Mouse (Mus musculus): ENCODE data around the gene Cyb5r3.
"Not testable (repeated sequence)": the region's sequence is repeated elsewhere in the genome, so short reads cannot be mapped to it uniquely, and the experiment has no call there.

Gene Cyb5r3

DNA sequence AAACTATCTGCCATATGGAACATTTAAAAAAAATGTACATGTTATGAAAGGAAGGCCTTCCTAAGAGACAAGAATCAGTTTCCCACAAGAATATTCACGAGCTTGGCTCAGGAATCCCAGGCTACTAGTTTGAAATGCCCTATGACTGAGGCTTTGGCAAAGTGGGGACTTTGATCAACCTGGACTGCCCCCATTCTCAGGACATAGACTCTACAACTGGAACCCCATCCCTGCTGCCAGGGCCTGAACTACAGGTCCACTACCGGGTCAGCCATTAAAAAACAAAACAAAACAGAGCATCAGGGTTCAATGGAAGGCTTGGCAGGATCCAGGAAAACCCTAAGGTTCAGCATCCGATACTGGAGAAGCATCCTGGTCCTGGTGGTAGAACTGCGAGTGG lies 21.7 kb downstream of the Cyb5r3 start:
- DNase-seq (ENCODE audit: low spot score in 2 of 2) = no peak

DNA sequence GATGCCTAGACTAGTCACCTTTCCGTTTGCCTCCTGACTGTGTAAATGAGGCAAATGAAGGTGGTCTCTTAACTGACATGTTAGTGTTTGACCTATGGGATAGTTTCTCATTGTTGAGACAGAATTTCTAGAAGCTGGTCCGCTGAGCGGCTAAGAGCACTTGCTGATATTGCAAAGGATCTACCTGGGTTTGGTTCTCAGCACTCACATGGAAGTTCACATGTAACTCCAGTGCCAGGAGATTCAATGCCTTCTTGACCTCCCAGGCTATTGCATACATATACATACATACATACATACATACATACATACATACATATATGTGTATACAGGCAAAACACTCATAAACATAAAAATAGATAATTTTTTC lies 22.3 kb downstream of the Cyb5r3 start:
- DNase-seq (ENCODE audit: low spot score in 2 of 2) = no peak

DNA sequence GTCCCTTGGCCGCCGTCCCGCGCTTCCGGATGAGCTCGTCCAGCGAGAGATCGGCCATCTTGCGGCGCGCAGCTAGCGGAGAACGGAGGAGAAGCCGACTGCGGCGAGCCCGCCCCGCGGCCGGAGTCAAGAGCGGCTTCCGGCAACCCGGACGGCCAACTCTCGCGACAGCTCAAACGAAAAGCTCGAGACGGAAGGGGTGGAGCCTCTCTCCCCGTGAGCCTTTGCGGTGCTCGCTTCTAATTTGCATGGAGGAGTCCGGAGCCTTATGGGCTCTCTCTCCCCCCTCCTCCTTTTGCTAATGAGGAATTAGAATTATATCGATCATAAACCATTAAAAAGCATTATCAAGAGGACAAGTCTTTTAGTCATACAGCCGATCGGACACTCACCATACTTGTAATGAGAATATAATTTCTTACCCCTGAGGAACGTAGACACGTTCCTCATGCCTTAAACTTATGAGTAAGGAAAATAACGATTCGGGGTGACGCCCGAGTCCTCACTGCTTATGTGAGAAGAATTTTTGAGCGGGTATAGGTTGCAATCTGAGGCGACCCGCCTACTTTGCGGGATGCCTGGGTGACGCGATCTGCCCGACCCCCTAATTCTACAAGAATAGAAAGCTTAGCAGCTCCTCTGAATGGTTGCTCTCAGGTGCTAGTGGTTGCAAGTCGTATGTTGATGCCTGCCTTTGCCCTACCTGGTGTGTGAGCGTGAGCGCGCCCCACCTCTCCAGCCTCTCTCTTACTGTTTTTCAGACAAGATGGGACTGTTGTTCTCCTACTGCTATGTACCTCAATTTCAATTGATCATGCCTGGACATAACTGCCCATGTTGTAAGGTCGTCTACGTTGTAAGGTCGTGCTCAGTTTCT lies 23.0 kb downstream of the Cyb5r3 start, which contains the start of gene Poldip3:
TSS of gene Poldip3 (minus strand) at position 189 of the 877 bp plus-strand sequence.
- DNase-seq (ENCODE audit: low spot score in 2 of 2) = peak; percentile 99

DNA sequence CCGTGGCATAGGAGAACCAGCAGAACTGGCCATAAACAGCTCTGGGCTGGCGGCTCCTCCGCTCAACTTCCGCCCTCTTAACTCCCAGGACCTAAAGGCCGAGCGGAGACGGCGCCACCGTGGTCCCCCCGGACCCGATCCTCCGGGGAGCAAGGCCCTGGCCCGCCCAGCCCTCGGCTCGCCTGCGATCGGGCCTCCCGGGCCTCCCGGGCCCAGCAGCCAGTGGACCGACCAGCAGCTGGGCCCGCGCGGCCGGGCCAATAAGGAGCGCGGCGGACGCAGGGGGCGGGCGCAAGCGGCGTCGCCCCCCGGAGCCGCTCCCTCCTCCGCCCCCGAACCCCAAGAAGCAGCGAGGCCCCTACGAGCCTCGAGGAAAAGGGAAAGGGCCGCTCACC lies 23.6 kb downstream of the Cyb5r3 start:
- no peak for DNase-seq (ENCODE audit: low spot score in 2 of 2)

DNA sequence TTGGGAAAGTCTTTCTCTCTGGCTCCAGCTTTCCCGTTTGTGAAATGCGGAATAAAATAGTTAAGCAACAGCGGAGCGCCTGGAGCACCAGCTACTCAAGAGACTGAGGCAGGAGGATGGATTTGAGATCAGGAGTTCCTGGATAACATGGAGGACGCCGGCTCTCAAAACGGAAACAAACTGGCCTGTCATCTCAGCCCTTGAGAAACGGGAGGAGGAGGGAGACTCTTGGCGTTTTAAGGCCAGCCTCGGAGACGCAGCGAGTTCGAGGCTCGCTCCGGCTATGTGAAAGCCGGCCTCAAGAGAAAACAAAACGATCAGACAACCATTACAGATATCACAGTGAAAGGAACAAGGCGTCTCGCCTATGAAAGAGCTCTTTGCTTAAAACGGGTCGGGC lies 24.0 kb downstream of the Cyb5r3 start:
- no peak for DNase-seq (ENCODE audit: low spot score in 2 of 2)

DNA sequence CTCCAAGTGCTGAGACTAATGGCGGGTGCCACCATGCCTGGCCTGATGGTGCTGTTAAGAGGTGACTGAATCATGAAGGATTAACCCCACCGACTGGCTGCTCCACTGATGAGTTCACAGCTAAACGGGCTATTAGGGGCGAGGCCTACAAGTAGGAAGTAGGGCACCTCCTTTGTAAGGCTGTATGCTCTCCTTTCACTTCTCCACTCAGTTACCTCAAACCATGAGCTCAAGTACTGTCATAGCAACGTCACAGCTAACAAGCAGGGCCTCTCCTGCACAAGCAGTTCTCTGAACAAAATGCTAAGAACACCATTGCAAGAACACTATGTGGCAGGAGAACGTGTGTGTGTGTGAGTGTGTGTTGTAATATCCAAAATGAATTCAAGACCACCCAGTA lies 26.9 kb downstream of the Cyb5r3 start:
- no peak for DNase-seq (ENCODE audit: low spot score in 2 of 2)

DNA sequence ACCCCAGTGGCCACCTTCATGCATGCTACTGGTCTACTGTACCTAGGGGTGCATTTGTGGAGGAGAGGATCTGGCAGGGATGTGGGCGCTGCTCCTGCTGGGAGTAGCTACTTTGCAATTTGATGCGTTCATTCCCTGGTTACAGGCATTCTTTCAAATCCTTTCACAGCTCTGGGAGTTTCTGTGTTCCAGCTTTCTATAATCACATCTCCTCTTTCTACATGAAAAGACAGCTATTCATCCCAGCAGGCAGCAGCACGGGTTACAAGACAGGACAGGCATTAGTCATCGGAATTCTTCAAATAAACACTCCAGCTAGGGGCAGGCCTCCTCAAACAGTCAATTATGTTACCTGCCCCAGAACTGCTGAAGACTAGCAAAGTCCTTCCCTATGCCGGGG lies 29.5 kb downstream of the Cyb5r3 start:
- DNase-seq (ENCODE audit: low spot score in 2 of 2) = no peak

DNA sequence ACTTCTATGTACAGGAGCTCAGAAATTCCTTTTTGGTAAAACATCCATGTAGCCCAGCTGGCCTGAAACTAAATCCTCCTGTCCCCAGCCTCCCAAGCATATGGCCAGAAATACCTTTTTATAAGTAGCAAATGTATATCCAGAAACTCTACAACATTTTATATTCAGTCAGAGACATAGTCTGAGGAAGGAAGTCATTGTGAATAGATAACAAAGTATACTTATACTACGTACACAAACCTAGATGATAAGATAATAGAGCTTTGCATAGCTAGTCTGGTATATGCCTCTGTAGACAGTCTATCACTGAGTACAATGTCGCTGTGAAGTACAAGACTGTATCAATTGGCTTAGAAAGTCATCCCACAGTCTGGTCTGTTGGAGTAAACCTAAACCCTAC lies 36.7 kb downstream of the Cyb5r3 start:
- no peak for DNase-seq (ENCODE audit: low spot score in 2 of 2)

DNA sequence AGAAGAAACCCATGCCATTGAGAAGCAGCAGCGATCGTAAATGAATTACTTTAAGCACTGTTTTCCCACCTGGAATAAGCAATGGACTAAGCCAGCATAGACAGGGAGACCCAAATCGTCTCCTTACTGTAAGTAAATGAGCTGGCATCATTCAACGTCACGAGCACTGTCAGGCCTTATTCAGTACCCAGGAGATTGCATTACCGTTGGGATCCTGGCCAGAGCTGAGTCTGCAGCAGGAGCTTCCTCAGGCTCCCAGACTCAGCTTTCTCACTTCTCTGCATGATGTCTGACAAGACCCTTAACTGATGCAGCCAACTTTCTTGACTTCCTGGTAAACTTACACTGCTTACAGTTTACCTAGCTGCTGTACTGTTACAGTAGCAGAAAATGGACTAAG lies 37.7 kb downstream of the Cyb5r3 start:
- DNase-seq (ENCODE audit: low spot score in 2 of 2) = no peak

DNA sequence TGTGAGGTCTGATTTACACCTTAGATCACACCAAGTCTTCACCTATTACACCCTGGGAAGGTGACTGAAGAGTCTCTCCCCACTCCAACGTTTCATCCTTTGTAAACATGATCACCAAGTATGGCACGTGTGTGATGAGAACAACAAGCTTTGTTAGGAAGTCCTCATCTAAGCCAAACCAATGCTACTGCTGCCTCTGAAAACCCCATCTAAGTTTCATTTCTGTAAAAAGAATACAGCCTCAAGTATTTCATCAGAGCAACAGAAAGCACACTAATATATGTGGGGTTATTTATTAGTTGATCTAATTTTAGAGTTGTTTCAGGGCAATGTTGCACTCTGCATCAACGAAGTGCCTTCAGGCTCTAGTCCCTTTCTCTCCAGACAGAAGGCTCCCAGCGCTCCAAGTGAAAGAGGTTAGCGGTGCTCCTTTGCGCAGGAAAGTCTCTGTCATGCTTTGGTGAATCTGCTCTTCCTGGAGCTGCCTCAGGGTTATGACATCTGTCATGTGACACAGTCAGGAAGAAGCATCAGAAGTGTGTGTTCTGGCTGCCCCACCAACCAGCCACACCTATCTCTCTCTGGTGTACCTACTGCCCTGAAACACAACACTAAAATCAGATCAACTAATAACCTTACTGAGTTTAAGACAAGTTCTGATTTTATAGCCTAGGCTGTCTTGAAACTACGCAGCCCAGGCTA lies 42.7 kb downstream of the Cyb5r3 start:
- no peak for DNase-seq (ENCODE audit: low spot score in 2 of 2)

DNA sequence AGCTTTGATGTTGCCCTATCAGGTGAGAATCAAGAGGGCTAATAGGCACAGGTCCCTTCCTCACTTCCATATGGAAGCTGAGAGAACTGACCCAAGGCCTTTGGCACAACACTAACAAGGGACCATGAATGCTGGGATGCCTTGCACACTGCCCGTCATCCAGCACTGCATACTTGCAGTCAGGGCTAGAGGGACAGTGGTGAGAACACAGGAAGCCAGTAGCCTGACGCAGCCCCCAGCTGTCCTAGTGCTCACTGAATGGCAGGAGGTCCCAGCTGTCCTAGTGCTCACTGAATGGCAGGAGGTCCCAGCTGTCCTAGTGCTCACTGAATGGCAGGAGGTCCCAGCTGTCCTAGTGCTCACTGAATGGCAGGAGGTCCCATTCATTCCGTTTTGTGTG lies 45.4 kb downstream of the Cyb5r3 start:
- DNase-seq (ENCODE audit: low spot score in 2 of 2) = not testable (repeated sequence)

DNA sequence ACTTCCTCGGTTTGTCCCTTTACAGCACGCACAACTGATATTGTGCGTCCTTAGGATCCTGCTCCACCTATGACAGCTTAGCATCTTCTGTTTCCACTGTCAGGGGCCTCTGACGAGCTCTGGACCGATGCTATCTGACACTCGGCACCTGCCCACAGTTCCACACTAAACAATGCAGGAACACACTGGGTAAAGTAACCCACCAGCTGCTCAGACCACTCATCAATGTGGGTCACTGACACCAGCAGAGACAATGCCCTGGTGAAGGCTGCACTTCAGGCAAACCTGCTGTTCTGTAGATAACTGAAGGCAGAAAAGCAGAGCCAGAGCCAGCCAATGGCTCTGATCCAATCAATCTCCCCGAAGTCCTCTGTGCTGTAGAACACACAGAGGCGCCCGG lies 45.8 kb downstream of the Cyb5r3 start:
- no peak for DNase-seq (ENCODE audit: low spot score in 2 of 2)

DNA sequence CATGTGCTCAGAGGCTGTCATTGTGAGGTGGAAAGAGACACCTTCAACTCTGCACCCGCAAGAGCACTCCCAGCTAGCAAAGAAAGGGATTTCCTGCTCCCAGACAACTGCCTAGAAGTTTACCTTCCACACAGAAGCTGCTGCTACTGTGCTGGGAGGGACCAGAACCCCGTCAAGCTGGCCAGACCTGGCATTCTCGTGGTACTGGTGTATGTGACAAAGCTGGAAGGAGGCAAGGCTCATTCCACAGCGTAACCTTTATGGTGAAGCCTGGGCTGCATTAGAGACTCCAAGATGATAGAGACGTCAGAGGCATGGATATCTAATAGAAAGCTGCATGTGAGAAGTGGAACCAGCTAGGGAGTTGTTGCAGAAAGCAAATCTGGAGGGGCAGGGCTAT lies 47.8 kb downstream of the Cyb5r3 start:
- DNase-seq (ENCODE audit: low spot score in 2 of 2) = no peak

DNA sequence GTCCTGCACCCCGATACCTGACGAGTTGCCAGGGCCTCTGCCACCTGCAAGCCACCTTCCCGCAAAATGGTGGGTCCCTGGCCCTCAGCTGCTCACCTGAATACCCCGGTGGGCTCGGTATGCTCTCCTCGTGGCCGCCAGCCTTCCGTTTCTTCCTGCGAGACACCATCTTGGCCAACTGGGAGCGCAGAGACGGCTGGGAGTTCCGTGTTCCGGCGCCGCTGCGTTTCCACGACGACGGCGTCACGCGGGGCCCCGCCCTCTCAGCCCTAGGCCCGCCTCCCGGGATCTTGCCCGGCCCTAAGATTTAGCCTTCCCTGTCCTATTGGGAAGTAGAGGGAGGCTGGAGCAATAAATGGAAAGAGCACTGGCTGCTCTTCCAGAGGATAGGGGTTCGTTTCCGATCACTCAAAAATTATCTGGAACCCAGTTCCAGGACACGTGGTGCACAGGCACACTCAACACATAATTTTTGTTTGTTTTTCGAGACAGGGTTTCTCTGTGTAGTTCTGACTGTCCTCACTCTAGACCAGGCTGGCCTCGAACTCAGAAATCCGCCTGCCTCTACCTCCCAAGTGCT lies 49.7 kb downstream of the Cyb5r3 start, which contains the start of gene Rrp7a:
TSS of gene Rrp7a (minus strand) at position 236 of the 580 bp plus-strand sequence.
- peak; percentile 85 to 92 for DNase-seq (ENCODE audit: low spot score in 2 of 2)

DNA sequence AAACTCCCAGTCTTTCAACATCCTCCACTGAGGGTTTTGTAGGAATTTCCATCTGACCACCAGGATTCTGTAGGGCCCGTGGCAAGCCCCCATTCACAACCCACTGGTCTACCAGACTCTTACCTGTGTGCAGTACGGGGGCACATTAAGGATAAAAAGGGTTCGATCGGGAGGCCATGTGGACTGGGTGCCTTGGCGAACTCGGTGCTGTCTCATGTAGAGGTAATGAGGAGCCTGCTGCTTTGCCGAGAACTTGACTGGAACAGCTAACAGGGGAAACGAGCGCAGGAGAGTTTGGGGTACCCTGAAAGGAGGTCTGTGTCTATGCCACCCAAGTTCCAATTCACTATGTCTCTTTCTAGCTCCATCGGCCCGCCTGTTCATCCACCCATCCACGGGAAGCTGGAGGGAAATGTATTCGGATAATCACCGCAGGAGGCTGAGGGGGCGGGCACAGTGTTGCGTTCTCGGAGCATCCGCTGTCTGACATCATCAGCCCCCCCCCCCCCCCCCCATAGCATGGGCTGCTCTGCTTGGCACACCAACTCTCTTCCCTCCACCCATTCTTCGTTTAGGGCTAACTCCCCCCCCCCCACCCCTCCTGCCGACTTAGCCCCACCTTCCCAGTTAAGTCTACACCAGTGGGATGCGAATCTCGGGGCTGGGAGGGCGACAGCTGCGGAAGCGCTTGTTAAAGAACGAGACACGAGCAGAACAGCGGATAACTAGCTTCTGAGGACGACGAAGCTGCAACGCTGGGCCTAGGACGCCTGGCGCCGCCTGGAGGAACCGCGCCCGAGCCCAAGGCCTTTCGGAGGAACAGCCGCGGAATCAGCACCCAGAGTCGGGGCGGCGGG lies 50.5 kb downstream of the Cyb5r3 start:
- DNase-seq (ENCODE audit: low spot score in 2 of 2) = peak in 1 of 2 experiments; percentile 25

DNA sequence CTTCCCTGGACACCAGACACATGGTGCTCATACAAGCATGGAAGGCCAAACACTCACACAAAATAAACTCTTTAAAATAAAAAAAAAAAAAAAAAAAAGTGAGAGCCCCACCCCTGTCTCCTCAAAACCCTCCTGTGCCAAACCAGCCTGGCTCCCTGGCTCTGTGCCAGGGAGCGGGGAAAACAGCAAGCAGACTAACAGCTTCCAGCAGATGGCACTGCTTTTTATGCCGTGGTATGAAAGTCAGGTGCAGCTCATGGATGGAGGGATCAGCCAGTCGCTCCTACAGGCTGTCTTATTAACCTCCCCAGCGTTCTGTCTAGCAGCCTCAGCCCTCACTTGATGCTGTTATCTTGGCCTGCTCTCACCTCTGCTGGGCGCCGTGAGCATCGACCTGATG lies 54.0 kb downstream of the Cyb5r3 start:
- DNase-seq (ENCODE audit: low spot score in 2 of 2) = peak in 1 of 2 experiments; percentile 27

DNA sequence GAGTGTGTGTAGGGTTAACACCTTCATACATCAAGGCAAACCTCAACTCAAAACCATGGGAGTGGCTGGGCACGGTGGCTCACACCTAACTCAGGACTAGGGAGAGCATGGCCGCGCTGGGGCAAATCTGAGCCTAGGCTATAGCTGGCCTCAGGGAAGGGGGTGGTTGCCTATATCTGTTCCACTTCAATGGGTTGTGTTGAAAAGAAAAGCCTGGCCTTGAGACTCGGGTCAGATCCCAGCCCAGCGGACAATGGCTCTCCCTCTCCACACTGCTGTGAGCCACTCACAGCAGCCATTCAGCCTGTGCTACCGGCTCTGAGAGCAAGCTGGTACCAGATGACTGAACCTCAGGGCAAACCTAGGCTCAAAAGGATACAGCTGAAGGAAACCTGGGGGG lies 57.3 kb downstream of the Cyb5r3 start:
- DNase-seq (ENCODE audit: low spot score in 2 of 2) = no peak

DNA sequence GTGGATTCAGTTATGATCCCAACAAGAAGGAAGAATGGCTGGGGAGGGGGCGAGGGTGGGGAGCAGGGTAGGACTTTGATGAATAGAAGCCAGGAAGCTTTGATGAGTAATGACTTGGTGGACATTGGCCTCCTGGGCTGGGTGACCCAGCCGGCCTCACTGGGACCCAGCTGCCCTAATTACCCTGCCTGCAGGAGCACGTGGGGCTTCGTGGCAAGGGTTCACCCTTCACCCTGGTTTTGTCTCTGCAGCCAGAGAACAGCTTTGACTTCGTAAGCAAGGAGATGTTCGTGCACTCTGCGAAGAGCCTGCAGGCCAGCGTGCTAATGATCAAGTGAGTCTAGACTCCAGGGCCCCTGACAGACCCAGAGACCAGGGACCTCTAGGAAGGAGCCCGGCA lies 58.3 kb downstream of the Cyb5r3 start:
- DNase-seq (ENCODE audit: low spot score in 2 of 2) = no peak

DNA sequence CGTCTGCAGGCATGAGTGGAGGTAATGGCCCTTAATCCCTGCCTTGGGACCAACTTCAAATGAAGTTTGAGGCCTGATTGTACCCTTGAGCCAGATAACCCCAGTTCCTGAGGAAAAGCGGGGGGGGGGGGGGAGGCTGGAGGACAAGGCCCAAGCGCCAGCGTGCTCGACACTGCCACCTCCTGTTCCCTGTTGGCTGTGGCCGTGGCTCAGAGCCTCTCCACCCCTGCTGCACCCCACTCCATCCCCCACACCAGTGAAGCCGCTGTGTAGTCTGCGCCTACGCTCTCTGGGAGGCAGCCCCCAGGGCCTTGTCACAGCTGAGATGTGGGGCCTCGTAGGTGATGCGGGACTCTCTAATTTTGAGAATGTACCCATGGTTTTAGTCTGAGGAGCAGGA lies 59.5 kb downstream of the Cyb5r3 start:
- peak; percentile 55 to 77 for DNase-seq (ENCODE audit: low spot score in 2 of 2)

DNA sequence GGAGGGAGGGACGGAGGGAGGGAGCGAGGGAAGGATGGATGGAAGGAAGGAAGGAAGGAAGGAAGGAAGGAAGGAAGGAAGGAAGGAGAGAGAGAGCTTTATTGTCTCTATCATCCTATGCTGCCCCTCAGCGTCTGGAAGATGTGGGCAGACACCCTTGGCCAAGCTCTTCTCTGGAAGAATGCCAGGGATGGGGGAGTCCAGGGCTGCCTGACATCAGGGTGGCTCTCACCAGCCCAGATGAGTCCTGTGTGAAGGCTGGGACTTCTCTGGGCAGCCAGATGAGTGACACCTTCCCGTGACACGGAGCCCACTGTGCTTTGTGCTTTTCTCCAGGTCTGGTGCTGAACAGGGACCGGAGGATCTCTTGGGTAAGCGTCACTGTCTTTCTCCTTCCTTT lies 60.5 kb downstream of the Cyb5r3 start:
- DNase-seq (ENCODE audit: low spot score in 2 of 2) = no peak

DNA sequence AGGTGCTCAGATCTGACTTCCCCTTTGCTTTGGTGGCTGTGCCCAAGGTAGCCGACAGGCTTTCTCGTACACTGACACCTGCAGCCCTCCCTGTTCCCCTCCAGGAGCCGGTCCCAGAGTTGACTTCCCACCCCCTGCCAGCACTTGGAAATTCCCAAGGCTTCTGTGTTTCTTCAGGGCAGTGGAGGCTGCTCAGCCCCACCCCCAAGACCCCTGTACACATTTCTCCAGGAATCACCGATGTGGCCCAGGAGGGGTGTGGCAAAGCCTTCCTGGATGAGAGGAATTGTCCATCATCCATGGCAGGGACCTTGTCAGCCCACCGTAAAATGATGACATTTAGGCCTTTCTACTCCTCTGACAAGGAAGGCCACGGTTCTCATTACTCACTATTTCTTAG lies 61.1 kb downstream of the Cyb5r3 start:
- no peak for DNase-seq (ENCODE audit: low spot score in 2 of 2)

DNA sequence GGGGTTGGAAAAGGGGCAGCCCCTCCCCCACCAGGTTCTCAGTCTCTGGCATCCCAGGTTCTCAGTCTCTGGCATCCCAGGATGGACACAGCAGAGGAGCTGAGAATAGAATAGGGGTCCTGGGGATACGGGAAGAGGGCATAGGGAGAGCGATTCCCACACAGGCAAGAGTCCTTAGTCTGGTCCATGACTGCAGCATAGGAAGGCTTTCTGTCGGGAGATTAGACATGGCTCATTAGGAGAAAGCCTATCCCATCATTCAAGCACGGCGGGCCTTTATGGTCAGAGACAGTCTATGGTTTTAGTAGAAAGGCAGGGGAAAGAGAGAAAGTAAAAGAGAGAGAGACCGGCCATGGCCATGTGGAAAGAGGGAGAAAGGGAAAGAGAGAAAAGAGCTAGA lies 64.6 kb downstream of the Cyb5r3 start:
- no peak for DNase-seq (ENCODE audit: low spot score in 2 of 2)
